Mouse (Mus musculus) hindlimb bud, embryonic 11.5 days (tissue): ENCODE measurements around the gene Anapc10.
"Not testable (repeated sequence)": the region's sequence is repeated elsewhere in the genome, so short reads cannot be mapped to it uniquely, and the experiment has no call there.

Source experiments
- DNase-seq: peaks from one replicate; pipeline ENCODE4 v3.0.0-alpha.2; 2012; ENCODE audit warnings: low read depth, low spot score; ENCODE audit errors: extremely low spot score

Anapc10 gene

DNA sequence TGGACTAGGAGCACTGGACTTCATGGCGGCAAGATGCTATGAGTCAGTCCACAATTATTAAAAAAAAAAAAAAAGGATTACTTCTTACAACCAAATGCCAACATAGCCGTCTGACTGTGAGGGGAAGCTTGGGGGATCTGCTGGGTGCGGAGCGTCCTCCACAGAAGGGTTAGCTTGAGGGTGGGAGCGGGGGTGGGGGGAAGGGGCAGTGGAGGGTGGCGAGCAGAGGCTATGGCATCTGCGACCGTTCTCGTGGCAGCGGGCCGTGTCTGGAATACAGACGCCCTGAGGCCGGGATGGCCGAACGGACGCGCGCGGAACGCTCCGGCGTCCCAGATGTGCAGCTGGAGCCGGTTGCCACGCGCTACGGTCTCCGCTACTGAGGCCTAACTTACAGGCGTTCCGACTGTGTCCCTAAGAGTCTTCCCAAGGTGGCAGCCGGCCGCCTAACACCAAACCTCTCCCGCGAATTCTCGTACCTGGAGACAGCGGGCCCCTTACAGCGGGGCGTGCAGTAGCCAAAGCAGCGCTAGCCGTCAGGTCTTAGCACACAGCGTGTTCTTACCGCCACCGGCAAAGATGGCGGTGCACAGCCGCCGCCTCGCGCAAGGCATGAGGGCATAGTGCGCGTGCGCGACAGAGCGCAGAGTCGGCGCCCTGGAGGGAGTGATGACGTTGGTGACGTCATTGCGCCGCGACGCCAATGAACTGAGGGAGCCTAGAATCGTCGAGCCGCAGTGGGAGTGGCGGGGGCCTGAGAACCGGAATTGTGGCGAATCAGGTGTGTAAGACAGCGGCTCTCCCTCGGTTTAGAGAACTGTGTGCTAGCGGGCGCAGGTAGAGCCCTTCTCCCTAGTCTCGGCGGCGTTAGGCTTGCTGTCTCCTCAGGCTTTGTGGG lies at the start of gene Anapc10, which contains the start of gene Abce1:
TSS of gene Anapc10 (plus strand) at position 757 of the 898 bp plus-strand sequence.
TSS of gene Abce1 (minus strand) at position 677 of the 898 bp plus-strand sequence.
- DNase-seq: peak; percentile 98

DNA sequence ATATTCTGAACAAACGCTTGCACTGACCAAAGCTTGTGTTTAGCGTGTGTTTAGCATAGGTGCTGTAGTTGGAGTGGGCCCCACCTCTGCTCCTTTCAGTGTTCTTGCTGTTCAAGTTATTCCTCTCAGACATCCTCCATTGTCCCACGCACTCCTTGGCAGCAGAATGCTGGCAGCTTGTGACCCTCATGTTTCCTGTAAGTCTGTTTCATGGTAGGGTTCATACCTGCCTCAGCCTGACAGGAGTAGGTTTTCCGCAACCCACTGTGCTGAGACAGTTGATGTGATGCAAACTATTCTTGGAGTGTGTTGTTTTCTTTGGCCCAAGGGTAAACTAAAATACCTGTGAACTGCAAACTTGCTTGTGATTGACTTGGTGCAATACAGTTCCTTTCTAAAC lies 35.2 kb upstream of the Anapc10 start:
- no peak for DNase-seq

DNA sequence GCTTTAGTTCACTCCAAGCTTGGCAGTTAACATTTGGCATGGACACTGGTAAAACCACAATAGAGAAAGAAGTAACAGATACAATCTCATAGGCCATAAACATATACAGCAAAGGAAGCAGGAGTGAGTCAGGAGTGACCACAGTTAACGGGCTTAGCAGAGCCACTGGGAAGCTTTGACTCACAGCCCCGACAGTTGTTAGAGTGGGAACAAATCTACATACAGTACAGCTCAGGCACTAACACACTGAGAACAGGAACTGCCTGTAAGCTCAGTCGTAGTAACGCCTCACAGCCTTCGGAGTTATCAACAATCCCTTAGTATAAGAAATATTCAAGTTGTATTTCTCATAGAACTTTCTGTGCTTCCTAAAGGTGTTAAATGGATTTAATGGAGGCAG lies 32.6 kb upstream of the Anapc10 start:
- no peak for DNase-seq

DNA sequence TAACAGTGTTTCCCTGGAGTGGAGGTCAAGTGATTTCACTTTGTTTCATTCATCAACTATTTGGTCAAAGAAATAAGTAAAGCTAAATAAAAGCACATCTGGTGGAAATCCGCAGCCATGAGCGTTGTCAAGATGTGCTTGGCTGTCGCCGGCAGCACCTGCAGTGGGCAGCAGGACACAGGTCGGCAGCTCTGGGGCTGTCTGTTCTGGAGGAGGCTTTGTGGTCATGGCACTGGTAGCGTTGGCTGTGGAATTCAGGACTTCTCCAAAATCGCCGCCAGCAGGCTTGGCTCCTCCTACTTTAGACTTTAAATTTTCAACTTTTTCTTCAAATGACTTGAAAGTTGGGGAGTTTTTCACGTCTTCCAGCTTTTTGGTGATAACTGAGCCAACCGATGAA lies 31.5 kb upstream of the Anapc10 start:
- DNase-seq: not testable (repeated sequence)

DNA sequence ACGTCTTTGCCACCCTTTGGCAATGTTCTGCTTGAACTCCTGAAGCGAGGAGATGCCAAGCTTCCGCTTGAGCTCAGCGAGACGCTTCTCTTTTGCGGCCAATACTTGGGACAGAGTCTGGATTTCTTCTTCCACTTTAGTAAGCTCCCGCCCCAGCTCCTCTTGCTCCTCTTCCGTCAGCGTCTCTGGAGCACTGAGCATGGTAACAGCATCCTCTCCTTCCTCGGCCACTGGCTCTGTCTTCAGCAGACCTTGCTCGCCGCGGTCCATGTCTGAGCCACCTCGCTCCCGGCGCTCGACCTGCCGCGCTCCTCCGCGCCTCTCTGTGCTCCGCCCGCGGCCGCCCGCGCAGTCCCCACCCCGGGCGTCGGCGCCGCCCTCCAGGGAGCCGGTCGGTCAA lies 31.1 kb upstream of the Anapc10 start:
- no peak for DNase-seq

DNA sequence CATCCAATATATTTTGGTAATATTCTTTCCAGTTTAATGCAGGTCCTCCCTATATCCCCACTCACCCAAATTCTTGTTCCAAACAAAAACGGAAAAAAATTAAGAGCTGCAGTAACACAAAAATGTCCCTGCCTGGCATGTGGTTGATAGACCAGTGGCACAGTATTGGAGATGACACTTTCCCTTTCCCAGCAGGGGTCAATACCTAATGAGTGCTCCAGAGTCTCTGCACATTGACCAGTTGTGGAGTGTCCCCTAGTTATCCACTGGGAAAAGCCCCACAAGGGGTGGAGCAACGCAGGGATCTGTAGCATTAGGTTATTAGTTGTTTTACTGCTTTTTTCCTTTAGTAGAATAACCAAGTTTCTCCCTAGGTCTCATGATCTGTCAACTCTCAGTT lies 30.7 kb upstream of the Anapc10 start:
- no peak for DNase-seq

DNA sequence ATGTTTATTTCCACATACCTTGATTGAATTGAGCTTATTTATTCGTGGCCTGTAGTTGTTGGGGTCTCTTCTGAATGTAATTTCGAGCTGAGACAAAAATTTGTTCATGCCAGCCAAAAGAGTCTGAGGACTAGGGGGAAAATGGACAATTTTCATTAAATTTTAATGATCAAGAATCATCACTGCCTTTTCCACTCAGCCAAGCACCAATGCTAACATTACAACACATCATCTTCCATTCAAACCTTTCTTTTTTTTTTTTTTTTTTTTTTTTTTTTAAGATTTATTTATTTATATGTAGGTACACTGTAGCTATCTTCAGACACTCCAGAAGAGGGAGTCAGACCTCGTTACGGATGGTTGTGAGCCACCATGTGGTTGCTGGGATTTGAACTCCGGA lies 25.7 kb upstream of the Anapc10 start:
- DNase-seq: not testable (repeated sequence)

DNA sequence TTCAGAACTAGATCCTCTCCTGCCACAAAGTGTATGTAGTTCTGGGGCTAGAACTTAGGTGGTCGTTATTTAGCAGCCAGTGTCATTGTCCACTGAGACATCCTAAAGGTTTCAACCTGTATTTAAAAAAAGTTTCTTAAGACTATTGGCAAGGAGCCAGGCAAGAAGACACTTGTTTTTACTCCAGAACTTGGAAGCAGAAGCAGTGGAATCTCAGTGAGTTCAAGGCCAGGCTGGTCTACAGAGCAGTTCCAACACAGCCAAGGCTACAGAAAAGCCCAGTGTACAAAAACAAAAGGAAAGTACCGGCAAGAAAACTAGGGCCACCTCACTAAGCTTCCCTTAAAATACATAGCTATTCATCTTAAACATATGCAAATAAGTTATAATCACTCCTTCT lies 19.1 kb upstream of the Anapc10 start:
- DNase-seq: no peak

DNA sequence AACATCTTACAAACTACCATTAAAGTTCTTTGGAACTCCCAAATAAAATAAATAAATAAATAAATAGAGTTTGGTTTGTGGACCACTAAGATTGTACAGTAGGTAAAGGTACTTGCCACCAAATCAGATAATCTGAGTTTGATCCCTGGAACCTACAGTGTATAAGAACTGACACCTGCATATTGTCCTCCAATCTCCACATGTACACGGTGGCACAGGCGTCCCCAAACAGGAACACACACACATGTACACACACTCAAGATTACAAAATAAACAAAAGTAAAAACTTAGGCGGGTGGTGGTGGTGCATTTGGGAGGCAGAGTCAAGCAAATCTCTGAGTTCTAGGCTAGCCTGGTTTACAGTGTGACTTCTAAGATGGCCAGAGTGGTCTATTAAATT lies 4.9 kb upstream of the Anapc10 start:
- no peak for DNase-seq

DNA sequence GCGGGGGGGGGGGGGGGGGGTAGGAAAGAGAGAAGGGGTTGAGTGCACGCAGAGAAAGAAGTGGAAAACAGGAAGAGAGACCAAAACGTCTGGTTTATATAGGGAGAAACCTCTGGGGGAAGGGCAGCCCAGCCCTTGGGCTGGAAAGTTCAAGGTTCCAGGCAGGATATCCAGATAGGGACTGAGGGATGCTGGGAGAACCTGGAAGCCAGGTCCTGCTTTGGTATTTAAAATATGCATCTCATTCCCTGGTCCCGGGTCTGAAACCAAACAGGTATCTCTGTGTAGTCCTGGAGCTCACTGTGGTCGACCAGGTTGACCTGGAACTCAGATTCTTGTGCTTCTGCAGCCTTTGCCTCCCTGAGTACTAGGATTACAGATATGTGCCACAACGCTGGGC lies 1.1 kb downstream of the Anapc10 start:
- DNase-seq: no peak

DNA sequence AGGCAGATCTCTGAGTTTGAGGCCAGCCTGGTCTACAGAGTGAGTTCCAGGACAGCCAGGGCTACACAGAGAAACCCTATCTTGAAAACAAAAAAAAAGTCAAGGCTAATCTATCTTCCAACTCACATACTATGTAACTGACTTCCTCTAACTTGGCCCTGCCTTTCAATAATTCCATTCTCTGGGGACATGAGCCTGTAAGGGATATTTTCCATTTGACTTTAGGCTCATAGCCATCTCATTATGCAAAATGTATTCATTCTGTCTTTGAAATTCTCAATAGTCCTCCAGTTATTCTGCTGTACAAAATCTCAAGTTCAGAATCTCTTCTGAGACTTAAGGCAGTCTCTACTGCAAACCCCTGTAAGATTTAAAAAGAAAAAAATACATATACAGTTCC lies 9.9 kb downstream of the Anapc10 start:
- no peak for DNase-seq

DNA sequence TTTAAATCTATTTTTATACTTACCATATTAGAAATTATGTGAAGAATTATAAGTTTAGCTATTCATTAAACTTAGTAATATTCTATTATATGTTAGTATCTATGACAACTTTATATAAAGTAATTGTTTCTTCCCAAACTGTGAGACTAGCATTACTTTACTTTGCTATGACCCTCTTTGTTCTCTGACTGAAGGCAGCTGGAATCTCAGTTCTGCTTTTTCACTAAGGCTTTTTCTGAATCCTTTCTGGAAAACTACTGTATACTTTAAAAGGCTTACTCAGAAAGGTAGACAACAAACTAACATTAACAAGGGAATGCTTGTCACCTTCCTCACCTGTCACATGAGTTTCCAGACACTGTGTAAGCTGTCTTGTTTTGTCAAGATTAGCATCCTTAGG lies 11.7 kb downstream of the Anapc10 start:
- no peak for DNase-seq

DNA sequence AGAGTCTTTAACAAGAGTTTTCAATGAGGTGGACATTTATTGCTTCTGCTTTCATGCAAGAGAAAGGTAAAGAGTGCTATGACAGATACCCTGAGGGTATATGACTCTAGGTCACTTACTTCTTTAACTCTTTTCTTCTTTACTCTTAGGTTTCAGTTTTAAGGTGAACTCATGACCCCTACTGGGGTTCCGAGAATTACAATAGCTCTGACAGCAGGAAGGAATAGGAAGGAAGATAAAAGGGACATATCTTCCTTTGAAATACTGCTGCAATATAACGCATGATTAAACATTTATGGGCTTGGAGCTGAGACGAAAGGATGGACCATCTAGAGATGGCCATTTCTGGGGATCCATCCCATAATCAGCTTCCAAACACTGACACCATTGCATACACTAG lies 13.0 kb downstream of the Anapc10 start:
- no peak for DNase-seq

DNA sequence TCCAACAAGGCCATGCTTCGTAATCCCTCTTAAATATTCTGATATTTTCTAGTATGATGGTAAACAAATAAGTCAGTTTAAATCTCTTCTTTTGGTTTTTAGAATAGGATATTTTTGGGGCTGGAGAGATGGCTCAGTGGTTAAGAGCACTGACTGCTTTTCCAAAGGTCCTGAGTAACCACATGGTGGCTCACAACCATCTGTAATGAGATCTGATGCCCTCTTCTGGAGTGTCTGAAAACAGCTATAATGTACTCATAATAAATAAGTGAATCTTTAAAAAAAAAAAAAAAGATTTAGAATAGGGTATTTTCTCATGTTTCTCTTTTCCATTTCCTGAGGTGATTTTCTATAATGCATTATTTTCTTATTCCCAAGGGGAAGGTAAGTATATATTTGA lies 16.3 kb downstream of the Anapc10 start:
- DNase-seq: no peak

DNA sequence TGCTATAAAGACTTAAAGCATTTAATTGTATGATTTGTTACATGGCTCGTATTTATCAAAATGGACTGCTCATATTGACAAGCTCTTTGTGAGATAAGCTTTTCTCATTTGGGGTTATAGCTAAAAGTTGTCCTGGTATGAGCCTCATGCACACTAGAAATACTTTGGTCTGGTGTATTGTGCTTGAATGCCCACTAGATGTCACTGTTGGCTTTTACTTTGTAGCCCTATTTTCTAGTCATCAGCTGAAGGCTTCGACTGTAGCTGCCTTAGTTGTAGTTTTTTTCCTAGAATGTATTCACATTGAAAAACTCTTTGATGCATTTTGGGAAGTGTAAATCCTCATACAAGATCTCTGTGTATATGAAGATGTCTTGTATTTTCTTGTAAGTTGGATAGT lies 22.7 kb downstream of the Anapc10 start:
- peak; percentile 52 for DNase-seq

DNA sequence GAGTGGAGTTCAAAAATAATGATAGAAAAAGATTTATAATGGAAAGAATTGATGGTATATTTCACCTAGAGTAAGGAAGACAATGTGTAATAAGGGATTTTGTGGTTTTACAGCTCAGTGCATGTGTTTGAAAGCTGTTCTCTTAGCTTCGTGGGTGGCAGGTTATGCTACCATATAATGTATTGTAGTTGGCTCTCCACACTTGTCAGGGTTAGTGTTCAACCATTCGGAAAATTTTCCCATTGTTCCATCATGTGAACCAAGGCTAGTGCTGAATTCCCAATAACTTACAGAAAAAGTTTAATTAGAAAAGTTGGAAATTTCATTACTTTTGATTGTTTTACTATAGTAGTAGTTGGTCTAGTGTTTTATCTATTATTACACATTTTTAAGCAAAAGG lies 36.6 kb downstream of the Anapc10 start:
- DNase-seq: no peak

DNA sequence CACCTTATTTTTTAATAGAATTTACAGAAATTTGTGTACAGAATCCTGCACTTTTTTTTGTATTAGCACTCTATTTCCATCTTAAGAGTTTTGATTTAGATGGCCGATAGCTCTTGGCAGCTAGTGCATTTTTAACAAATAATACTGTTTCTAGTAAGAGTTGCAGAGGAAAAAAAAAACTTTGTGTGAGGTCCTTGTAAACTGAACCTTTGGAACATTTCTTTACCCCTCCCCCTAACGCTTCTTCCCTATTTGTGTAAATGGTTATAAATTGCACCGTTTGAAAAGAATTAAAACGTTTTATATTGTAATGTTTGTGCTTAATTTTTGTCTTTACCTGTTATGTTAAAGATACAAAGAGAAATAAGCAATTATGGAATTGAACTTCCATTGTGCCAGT lies 37.0 kb downstream of the Anapc10 start:
- no peak for DNase-seq

DNA sequence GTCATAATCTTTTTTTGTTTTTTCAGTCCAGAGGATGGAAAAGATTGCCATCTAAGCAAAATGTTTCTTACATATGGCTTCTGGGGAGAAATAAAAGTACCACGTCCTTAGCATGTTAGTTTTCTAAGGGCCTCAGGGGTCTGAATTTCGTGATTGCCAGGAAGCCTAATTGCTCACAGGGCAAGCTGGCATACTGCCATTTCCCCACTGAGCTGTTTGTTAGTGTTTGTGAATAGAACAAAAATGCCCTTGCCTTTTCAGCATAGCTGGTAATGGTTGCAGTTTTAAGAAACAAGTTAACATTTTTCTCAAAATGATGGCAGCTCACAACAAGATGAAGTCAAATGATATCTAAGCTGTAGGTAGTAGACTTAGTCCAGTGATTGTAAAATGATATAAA lies 38.7 kb downstream of the Anapc10 start:
- no peak for DNase-seq

DNA sequence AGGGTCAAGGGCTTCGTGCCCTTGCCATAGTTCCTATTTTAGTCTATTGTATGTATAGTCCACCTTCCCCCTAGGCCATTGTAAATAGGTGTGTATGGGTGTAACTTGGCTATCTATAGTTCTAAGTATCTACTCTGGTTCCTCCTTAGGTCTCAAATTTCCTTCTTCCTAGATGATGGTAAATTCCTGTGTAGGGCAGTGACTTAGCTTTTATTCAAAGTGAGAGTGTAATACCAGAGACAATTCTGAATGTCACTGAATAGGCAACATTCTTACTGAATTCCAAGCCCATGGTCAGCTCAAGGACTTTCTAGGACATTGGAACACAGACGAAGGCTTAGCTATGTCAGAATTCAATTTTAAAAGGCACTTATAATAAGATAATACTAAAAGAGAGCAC lies 83.3 kb downstream of the Anapc10 start:
- not testable (repeated sequence) for DNase-seq

DNA sequence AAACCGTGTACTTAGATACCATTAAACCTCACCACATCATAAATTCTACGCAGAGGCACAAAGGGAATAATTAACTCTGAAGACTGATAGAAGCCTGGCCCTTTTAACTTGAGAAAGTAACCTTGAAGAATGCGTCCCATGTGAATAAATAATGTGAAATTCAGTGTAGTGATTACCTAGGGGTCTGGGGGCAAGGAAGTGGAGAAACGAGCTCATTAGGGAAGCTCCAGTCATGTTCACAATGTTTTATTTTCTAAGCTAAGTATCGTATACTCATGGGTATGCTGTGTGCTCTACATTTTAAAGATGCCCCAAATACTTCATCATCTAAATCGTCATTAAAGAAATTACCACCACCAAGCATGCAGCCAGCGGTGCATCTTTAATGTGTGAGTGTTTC lies 85.1 kb downstream of the Anapc10 start:
- no peak for DNase-seq

DNA sequence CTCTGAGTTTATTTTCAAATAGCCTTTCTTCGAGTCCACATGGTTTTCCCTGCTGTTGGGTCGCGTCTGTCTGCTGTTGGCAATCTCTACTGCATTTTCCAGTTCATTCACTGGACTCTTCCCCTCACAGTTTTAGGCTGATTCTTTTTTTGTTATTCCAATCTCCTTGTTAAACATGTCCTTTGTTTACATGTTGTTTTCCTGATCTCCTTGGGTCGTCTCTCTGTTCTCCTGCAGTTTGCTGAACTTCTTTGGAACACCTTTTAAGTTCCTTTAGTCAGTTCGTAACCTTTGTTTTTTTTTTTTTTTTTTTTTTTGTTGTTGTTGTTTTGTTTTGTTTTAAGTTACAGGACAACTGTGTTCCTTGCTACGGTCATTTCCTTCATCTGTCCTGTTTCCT lies 92.9 kb downstream of the Anapc10 start:
- no peak for DNase-seq

DNA sequence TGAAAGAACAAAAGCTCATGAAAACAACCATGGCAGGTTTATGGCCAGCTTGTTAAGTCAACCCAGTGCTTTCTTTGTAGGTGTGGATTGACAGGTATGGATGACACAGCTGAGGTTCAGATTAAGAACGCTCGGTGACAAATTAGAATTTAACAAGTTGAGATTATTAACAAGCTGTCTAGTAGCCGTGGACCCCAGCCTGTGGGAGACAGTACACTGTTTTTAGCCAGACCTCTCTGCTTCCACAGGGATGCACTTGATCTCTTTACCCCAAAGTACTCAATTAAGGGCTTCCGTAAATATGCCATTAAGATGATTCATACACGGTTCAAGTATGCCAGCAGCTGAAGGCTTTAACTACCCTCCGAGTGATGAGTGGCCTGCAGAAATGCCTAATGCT lies 95.4 kb downstream of the Anapc10 start:
- DNase-seq: no peak

DNA sequence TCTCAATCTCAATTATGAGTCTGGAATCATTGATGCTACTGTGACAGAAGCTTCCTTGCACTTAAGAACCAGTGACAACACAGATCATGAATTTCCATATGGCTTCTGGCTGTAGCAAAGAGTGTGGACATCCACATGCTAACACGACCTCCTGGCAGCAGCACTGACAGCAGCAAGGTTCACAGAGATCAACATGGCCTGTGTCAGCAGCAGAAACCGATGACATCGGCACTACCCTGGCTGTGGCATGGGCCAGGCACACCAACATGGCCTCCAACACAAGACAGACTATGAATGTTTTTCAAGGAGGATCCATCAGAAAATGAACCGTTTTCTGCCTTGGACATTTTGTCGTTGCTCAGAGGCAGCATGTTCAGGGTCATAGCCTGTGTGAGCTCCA lies 114.9 kb downstream of the Anapc10 start:
- DNase-seq: no peak
